Mouse (Mus musculus): ENCODE data around the gene Hoxa3. TPM values are rescaled to one million over a fixed set of nuclear protein-coding genes. Genes with fewer than 3 reads are reported as not detected.
A peak's percentile ranks its signal among the peaks of the same experiment; 100 is the strongest.

Gene Hoxa3
- polyA plus RNA-seq, 1 experiment from 2014 or later, result 3.4 TPM

DNA sequence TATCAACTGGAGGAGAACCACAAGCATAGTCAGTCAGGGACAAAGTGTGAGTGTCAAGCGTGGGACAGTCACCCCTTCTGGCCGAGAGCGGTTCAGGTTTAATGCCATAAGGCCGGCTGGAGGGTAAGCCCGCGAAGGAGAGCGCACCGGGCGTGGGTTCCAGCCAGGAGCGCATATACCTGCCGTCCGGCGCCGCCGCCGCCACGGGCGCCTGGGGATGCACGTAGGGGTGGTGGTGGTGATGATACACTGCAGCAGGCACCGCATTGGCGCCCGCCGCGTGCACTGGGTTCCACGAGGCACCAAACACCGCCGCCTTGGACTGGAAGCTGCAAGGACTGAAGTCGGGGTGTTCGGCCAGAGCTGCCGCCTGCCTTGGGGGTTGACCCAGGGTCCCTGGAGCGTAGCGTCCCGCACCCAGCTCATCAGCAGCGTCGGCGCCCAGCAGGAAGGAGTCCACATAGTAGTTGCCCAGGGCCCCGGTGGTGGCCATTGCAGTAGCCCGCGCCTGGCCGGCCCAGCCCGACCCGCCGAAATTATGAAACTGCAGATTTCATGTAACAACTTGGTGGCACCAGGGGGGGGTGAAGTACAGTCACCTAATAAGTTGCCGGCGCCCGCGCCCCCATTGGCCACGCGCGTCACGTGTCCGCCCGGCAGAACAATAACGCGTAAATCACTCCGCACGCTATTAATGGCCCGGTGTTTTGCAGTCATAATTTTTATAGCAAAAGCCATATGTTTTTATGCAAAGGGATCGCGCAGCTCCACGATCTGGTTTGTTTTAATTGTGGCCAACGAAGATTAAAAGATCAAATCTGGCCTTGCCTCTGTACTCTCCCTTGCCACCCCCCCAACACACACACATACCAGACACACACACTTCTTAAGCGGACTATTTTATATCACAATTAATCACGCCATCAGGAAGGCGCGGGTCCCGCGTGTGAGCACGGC lies 12.8 kb upstream of the Hoxa3 start:
- Histone ChIP-seq H3K4me1 (replicated peaks; ENCODE audit: control insufficient read depth, insufficient read depth, low read length) (no peaks in the 10 kb centered on the region; the same call in 1 of the 2 replicates), H3K27ac (ENCODE audit: low read depth, low read length) (no peak overlapping the region)
- no peak; the same call in 1 of the 2 replicates for ATAC-seq

DNA sequence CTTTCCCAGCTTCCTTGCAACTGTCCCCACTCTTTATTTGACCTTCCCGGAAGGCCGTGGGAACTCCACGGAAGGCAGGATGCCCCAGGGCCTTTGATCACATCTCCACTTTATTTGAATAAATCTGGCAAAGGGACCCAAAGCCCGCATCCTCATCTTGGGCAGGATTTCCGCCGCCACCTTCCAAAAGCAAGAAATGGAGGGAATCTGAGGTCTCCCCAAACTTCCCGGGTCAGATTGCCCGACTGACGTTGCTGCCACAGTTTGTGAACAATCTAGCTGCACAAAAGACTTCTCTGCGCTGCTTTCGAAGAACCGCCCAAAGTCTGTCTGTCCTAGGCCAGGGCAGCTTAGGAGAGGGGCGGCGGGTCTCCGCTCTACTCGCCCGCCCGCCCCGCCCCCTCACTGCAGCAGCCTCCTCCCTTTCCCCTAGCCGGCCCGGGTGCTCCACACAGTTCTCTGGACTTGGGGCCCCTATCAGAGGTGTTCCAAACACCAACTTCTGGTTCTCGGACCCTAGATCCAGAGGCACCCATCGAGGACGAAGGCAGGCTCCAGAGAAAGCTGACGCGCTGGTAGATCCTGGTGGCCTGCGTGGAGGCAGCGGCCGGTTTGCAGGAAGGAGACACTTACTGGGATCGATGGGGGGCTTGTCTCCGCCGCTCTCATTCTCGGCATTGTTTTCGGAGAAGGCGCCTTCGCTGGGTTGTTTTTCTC lies 11.9 kb upstream of the Hoxa3 start:
- Histone ChIP-seq H3K27ac (ENCODE audit: low read depth, low read length) (no peak overlapping the region), H3K9ac (ENCODE audit: low read depth, low read length) (peak overlapping the region; percentile 26; the same call in 1 of the 2 replicates), H3K4me3 (ENCODE audit: low read depth, low read length) (peak overlapping the region; percentile 32)

More for the DNA sequence above, 12.8 kb upstream of the Hoxa3 start:
- H3K36me3 ChIP-seq (ENCODE audit: control insufficient read depth, insufficient read depth), result no peaks in the 10 kb centered on the region
- peak overlapping the region; percentile 32 for H3K4me3 ChIP-seq (ENCODE audit: low read depth, low read length)
- WGBS, result 2% methylated on average over 69 of the region's 69 CpGs
- H3K4me2 ChIP-seq (replicated peaks; ENCODE audit: low read depth), result peak overlapping the region; percentile 50
- H3K9ac ChIP-seq (ENCODE audit: low read depth, low read length), result no peak overlapping the region
- peaks cover 96% of the 10 kb centered on the region for H3K27me3 ChIP-seq (replicated peaks; ENCODE audit: control insufficient read depth, insufficient read depth, low read length)
- H3K9me3 ChIP-seq (ENCODE audit: control insufficient read depth), result no peaks in the 10 kb centered on the region
- no peak for TF ChIP-seq CTCF (IDR thresholded peaks at IDR 0.05; ENCODE audit: low read depth)

DNA sequence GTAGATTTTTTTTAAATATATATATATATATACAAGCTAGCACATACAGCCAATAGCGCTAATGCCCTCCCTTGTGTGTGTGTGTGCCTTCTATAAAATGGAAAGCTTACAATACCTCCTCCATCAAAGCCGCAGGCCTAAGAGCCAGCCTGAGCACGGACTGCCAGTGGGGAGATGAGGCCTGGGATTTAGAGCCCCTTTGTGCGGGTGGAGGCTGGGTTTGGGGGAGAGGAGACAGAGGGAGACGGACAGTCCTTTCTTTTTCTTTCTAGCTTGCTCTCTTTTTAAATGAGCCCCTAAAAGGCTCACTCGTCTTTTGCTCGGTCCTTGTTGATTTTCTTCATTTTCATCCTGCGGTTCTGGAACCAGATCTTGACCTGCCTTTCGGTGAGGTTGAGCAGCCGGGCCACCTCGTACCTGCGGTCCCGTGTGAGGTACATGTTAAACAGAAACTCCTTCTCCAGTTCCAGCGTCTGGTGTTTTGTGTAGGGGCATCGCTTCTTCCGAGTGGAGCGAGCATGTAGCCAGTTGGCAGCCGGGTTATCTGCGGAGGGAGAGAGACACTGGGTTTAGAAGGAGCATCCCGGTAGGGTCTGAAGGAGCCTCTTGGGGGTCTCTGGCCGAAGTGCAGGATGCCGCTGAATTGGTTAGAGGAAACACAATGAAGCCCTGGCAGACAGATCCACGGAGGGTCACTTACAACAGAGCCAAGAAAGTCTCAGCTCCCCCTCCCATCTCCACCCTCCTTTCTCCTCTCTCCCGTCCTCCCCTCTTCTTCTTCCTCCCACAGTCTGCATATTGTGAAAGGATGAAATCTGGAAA lies 11.0 kb upstream of the Hoxa3 start:
- Histone ChIP-seq H3K36me3 (ENCODE audit: control insufficient read depth, insufficient read depth) (no peaks in the 10 kb centered on the region), H3K4me2 (replicated peaks; ENCODE audit: low read depth) (peak overlapping the region; percentile 50; the same call in 1 of the 2 replicates), H3K9ac (ENCODE audit: low read depth, low read length) (no peak overlapping the region), H3K4me3 (ENCODE audit: low read depth, low read length) (peak overlapping the region; percentile 32), H3K4me1 (replicated peaks; ENCODE audit: control insufficient read depth, insufficient read depth, low read length) (no peaks in the 10 kb centered on the region; the same call in 1 of the 2 replicates), H3K27ac (ENCODE audit: low read depth, low read length) (no peak overlapping the region), H3K9me3 (ENCODE audit: control insufficient read depth) (no peaks in the 10 kb centered on the region), H3K27me3 (replicated peaks; ENCODE audit: control insufficient read depth, insufficient read depth, low read length) (peaks cover 94% of the 10 kb centered on the region)
- no peak for ATAC-seq
- 15% methylated on average over 24 of the region's 24 CpGs for WGBS
- no peak for TF ChIP-seq CTCF (IDR thresholded peaks at IDR 0.05; ENCODE audit: low read depth)

More for the DNA sequence above, 11.9 kb upstream of the Hoxa3 start:
- H3K4me2 ChIP-seq (replicated peaks; ENCODE audit: low read depth), result peak overlapping the region; percentile 50
- TF ChIP-seq CTCF (IDR thresholded peaks at IDR 0.05; ENCODE audit: low read depth), result no peak
- no peaks in the 10 kb centered on the region for H3K9me3 ChIP-seq (ENCODE audit: control insufficient read depth)
- 3% methylated on average over 36 of the region's 36 CpGs for WGBS
- no peak for ATAC-seq
- H3K27me3 ChIP-seq (replicated peaks; ENCODE audit: control insufficient read depth, insufficient read depth, low read length), result peaks cover 96% of the 10 kb centered on the region
- H3K4me1 ChIP-seq (replicated peaks; ENCODE audit: control insufficient read depth, insufficient read depth, low read length), result no peaks in the 10 kb centered on the region; the same call in 1 of the 2 replicates
- no peaks in the 10 kb centered on the region for H3K36me3 ChIP-seq (ENCODE audit: control insufficient read depth, insufficient read depth)

DNA sequence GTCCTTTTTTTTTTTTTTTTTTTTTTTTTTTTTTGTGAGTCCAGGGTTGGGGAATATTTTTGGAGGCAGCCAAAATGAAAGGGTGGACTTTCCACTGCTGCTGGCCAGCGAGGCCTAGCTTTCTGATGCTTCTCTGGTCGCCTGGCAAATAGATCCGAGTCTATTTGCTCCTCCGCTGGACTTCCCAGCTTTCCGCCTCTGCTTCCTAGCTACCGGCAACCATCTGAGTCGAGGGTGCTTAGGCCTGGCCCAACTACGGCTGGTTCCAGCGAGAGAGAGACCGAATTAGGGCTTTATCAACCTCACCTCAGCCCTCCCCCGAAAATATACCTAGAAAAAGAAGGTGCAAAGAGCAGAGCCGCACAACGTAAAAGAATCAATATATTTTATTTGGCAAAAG lies 9.6 kb upstream of the Hoxa3 start:
- peaks cover 95% of the 10 kb centered on the region for H3K27me3 ChIP-seq (replicated peaks; ENCODE audit: control insufficient read depth, insufficient read depth, low read length)
- H3K4me1 ChIP-seq (replicated peaks; ENCODE audit: control insufficient read depth, insufficient read depth, low read length), result no peaks in the 10 kb centered on the region; the same call in 1 of the 2 replicates
- TF ChIP-seq CTCF (IDR thresholded peaks at IDR 0.05; ENCODE audit: low read depth), result no peak
- ATAC-seq, result no peak
- H3K36me3 ChIP-seq (ENCODE audit: control insufficient read depth, insufficient read depth), result no peaks in the 10 kb centered on the region
- H3K27ac ChIP-seq (ENCODE audit: low read depth, low read length), result no peak overlapping the region
- peak overlapping the region; percentile 92; the same call in 1 of the 2 replicates for H3K4me2 ChIP-seq (replicated peaks; ENCODE audit: low read depth)
- WGBS, result 38% methylated on average over 13 of the region's 13 CpGs
- H3K9ac ChIP-seq (ENCODE audit: low read depth, low read length), result no peak overlapping the region
- H3K4me3 ChIP-seq (ENCODE audit: low read depth, low read length), result no peak overlapping the region
- no peaks in the 10 kb centered on the region for H3K9me3 ChIP-seq (ENCODE audit: control insufficient read depth)

DNA sequence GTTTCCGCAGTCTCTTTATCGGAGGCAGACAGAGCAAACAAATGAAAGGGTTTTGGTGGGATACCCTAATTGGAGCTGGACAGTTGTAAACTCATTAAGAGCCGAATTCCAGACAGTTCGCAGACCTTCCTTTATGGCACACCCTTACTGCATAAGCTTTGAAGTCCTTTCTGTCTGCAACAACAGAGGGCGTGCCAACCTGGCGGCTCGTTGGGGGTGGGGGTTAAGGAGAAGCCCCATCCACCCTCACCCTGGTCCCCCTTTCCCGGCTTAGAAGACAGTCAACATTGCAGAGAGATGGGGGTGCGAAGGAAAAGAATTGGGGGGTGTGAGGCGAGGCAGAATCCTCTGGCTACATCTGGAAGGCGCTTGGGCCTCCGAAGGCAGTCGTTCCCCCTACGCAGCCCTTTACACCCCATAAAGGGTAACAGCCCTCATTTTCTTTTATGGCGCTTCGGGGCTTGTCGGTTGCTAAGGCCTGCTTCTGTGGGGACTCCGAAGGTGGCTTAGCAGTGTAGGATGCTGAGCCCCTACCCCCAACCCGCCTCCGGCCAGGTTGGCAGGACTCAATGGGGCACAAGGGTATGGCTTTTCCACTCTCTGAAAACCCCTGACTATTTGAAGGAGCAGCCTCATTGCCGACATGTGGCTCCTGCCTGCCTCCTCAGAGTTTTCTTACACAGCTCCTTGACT lies 9.0 kb upstream of the Hoxa3 start:
- Histone ChIP-seq H3K9me3 (ENCODE audit: control insufficient read depth) (no peaks in the 10 kb centered on the region), H3K27me3 (replicated peaks; ENCODE audit: control insufficient read depth, insufficient read depth, low read length) (peaks cover 95% of the 10 kb centered on the region), H3K9ac (ENCODE audit: low read depth, low read length) (no peak overlapping the region), H3K36me3 (ENCODE audit: control insufficient read depth, insufficient read depth) (no peaks in the 10 kb centered on the region), H3K27ac (ENCODE audit: low read depth, low read length) (no peak overlapping the region), H3K4me1 (replicated peaks; ENCODE audit: control insufficient read depth, insufficient read depth, low read length) (no peaks in the 10 kb centered on the region; the same call in 1 of the 2 replicates), H3K4me3 (ENCODE audit: low read depth, low read length) (peak overlapping the region; percentile 57), H3K4me2 (replicated peaks; ENCODE audit: low read depth) (peak overlapping the region; percentile 92)
- 22% methylated on average over 21 of the region's 21 CpGs for WGBS
- no peak for TF ChIP-seq CTCF (IDR thresholded peaks at IDR 0.05; ENCODE audit: low read depth)
- ATAC-seq, result peak; percentile 6; the same call in 1 of the 2 replicates
